Mouse (Mus musculus) hematopoietic stem cell, adult 5-6 weeks (primary cell): ENCODE data around the gene Paxbp1. TPM values are rescaled to one million over a fixed set of nuclear protein-coding genes. Genes with fewer than 3 reads are reported as not detected.
"Not testable (repeated sequence)": the region's sequence is repeated elsewhere in the genome, so short reads cannot be mapped to it uniquely, and the experiment has no call there.

Source experiments
- ATAC-seq, 2 experiments: fragments of 125-278 bp in 1 of 2; replicated peaks in 1 of 2; 2 replicates each; pipeline ENCODE4 v1.8.0; 2016 to 2017; ENCODE audit warnings: inconsistent platforms in 2 of 2, mild to moderate bottlenecking in 2 of 2, moderate number of reproducible peaks in 2 of 2, low read depth in 1 of 2, moderate TSS enrichment in 1 of 2; ENCODE audit not compliant: low FRiP score in 2 of 2, poor library complexity in 2 of 2, severe bottlenecking in 2 of 2, insufficient read depth in 1 of 2, low TSS enrichment in 1 of 2
- total RNA-seq: library from RNA; stranded (forward); fragments of 172-1452, 232-1000 nt; gene quantifications from 2 replicates; pipeline ENCODE4 v1.2.3, GENCODE M21; 2017

Gene Paxbp1
- 136 and 140 TPM in 2 replicates for total RNA-seq

DNA sequence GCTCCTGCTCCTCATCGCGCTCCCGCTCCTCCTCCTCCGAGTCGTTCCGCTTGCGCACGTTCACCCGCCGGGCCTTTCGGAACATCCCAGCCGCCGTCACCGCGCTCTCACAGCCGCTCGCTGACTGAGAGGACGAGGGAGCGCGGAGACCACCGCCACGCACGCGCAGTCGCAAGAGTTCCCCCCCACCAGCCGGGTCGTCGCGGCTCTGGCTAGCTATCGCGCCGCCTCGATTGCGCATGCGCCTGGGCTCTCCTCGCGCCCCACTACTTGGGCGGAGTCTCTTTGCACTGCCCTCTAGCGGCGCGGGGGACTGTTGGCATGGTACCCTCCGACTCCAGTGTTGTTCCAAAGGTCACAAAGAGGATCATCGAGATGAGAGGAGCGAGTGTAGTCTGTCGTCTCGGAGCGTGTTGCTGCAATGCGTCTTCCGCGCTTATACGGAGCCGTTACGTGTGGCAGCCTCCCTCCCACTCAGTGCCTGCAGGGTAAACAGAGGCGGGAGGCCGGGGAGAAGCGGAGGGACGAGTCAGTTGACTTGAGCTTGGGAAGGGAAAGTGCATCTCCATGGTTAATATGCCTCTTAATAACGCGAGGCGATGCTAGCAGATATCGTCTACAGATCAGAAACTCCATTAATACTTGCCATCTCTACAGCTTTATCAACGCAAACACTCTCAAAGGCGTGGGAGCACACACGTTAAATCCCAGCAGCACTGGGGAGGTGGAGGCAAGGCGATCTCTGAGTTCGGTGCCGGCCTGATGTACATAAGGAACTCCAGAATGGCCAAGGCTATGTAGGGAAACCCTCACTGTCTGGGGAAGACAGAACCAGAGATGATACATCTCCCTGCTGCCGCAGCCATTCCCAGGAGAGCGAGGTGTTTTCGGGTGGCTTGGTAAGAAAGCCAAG, at the start of gene Paxbp1:
TSS of gene Paxbp1 (minus strand) at position 274 of the 913 bp plus-strand sequence.
- ATAC-seq = peak; percentile 95 to 97

DNA sequence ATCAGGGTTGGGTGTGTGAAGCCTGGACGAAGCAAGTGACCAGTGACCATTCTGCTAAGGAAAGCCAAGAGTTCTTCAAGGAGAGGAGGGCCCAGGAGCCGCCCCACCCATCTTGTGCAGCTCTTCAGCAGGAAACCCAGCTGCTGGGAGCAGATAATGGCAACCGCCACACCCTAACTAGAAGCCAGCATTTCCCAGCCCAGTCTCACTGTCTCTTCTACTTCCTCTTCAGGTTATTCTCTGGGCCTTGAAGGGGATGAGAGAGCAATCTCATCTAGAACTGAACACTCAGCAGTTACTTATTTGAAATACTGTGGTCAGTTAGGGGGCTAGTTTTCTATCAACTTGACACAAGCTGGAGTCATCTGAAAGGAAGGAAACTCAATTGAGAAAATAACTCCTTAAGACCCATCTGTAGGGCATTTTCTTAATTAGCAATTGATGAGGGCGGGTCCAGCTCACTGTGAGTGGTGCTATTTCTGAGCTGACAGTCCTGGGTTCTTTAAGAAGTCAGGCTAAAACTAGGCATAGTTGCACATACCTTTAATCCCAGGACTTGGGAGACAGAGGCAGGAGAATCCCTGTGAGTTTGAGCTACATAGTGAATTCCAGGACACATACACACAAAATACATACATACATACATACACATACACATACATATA, 42.4 kb upstream of the Paxbp1 start:
- peak in 1 of 2 experiments; percentile 63; a peak in 1 of 4 replicates for ATAC-seq

DNA sequence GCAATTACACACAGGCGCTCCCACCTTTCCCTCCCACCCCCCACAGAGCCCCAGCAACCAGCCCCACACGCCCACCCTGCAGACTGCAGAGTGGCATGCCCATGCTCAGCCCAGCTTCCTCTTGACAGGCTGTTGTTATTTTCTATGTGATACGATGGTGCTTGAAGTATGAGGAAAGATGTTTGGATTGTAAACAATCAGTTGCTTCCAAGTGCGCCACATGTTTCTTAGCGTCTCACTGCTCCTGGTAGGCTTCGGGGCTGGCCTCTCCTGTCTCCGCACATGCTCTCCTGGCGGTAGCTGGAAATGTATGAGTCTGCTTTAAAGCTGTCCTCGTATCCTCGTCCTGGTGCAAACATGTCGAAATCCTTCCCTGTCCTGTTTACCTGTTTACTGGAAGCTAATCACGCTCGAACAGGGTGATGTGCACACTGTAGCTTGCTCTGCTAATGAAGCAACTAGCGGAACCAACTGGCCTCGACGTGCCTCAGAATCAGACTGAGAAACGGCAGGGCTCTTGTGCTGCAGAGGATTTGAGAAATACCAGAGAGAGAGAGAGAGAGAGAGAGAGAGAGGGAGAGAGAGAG, 41.0 kb upstream of the Paxbp1 start:
- no peak for ATAC-seq

DNA sequence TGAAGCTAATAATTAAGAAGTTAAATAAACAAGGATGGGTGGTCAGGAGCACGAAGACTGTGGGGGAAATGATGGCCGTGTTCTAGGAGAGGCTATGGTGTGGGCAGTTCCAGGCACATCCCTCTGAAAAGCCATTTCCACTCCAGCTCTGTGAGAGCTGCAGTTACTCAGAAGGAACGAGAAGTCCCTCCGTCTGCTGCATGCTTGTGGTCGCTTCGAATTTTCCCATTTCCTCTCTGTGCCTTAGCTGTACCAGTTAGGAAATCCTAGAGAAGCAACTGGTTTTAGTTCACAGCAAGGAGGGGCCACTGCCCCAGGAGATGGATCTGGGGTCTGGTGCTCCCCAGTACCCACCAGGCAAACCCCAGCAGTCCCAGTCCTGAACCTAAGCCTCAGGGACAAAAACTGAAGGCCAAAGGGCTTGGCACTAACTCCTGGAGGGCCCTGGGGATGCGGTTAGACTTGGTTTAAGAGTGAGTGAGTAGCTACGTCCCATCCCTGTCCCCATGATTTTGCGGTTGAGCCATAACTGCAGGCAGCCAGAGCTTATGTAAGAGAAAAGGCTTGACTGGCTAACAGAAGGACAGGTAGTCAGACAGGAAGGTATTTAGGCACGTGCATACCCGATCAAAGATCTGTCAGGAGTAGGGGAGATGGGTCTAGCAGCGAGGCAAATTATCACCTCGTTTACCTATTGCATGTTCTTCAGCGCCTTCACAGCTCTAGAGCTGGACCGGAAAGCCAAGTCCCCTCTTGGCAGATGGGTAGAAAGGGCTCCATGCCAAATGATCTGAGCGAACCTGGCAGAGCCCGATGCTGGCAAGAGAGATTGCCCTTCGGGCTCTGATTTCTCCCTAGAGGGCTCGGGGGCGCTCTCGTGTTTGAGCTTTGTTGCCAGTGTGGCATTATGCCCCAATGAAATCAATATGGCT, 40.2 kb upstream of the Paxbp1 start:
- ATAC-seq = no peak

DNA sequence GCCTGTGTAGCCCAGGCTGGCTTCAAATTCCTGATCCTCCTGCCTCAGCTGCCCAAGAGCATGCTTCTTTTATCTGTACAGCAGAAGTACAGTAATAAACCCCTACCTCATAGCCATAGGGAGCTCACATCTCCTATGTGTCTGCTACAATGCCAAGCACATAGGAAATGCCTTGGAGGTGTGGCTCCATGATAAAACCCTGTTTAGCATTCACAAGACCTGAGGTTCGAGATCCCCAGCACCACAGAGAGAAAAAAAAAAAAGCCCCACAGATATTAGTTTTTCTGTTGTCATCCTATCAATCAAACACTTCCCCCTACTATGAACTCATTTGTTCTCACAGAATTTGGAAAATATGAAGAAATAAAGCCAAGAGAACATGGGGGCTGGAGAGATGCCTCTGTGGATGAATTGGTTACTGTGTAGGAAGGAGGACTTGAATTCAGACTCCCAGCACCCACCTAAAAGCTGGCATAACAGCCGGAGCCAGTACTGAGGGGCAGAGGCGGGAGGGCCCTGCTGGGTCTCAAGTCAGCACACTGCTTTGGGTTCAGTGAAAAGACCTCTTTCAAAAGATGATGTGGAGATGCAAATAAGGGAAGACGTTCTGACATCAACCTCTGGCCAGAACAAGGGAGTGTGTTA, 38.8 kb upstream of the Paxbp1 start:
- no peak for ATAC-seq

DNA sequence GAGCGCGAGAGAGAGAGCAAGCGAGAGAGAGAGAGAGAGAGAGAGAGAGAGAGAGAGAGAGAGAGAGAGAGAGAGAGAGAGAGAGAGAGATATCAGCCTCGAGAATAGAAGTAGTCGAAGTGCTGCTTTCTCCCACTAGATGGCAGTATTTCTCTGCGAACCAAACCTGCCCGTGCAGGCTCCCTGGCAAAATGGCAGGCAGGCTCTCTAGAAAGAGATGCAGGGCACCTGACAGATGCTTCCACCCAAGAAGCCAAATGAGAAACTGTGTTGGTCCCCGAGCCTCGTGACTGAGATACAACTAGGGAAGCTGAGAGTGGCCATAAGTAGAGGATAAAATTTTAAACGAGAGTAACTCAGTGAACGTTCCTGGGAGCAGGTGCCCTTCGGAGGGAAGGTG, 37.2 kb upstream of the Paxbp1 start:
- ATAC-seq = peak; percentile 81 to 88

DNA sequence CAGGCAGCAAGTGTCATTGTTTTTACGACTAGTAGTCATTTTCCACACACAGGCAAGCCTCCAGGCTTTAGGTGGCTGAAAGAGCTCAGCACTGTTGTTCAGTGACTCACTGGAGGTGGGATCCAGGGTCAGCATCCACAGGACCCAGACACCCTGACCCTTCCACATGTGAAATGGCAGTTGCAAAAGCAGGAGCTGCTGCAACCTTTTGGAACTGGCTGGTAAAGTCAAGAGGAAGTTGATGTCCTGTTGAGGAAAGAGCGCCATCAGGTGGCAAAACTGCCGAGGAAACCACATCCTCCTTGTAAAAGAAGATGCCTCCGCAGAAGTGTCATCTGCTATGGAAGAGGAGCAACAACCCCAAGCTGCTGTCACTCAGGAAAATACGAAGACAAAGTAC, 31.8 kb upstream of the Paxbp1 start:
- ATAC-seq = peak in 1 of 2 experiments; percentile 61; a peak in 1 of 4 replicates

DNA sequence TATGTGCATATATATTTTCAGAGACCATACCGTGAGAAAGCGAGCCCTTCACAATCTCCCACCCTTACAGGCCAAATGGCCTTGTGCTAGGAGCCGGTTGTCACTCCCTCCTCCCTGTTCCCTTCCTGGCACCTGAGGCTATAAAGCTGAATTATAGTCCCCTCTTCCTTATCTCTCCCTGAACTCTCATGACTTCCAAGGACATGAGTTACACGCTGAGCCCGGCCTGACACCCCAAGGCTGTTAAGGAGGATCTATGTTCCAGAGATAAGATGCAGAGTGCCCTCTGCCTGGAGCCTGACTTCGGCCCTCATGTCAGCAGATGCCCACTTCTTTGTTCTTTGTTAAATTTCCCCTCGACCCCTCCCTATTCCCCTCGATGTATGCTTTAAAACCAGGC, 31.1 kb upstream of the Paxbp1 start:
- ATAC-seq = not testable (repeated sequence)

DNA sequence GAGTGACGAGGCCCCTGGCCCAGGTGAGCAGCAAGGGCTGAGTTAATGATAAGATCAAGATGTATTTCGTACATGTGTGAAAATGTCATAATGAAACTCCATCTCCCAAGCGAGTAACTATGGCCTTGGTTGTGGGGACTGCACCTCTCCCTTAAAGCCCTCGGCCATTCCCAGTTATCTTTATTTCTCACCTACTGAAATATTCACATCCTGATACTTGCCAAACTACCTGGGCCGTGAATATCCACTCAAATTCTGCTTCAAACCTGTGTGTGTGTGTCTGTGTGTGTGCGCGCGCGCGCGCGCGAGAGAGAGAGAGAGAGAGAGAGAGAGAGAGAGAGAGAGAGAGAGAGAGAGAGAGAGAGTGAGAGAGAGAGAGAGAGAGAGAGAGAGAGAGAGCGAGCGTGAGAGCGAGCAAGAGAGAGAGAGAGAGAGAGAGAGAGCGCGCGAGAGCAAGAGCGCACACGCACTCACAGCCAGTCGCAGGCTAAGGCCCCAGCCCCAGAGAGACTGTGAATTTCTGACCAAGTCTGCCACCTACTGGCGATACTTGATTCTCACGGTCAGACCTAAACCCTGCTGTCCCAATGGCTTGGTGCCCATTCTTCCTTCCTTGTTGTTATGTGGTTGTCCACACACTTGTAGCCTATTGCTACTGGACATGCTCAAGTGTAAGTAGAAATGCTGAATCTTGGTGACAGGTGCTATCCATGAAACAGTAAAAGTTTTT, 29.0 kb upstream of the Paxbp1 start:
- peak; percentile 91 to 94 for ATAC-seq

DNA sequence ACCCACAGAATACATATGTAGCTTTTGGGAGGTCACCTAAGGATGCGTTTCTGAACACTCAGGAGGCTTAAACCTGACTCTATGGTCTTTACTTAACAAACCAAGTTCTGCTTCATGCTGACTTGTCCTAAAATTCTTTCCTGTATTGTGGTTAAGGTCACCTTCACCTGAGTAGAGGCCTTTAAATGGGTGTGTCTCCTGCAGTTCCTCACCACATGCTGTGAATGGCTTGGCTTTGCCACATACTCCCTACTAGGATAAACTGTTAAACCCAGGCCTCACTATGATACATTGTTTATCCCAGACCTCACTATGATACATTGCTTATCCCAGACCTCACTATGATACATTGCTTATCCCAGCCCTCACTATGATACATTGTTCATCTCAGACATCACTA, 27.9 kb upstream of the Paxbp1 start:
- ATAC-seq = no peak

DNA sequence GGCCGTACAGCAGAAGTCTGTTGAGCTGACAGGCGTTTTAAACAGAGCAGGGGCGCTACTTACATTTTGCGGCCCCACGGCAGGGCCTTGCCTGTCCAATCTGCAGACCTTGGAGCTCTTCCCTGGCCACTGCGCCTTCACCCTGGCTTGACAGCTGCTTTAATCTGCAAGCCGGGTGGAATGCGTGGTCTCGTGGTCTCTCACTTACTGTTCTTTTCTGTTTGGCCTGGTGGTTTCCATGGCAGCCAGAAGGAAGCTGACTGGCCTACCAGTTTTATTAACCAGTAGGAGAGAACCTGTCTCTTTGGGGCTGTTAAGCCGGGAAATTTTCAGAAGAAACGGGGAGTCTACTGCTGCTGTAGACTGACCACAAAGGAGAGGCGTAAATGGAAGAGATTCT, 24.6 kb upstream of the Paxbp1 start:
- no peak for ATAC-seq

DNA sequence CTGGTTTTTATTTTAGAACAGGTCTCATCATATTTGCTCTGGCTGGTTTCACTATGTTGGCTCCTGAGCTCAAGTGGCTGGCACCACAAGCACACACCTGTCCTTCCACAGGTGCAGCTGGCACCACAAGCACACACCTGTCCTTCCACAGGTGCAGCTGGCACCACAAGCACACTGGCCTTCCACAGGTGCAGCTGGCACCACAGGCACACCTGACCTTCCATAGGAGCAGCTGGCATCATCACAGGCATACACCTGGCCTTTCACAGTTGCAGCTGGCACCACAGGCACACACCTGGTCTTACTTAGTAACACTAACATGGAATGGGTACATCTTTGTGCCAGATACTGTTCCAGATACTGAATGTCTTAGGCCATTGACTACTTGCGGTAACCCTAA, 22.8 kb upstream of the Paxbp1 start:
- no peak for ATAC-seq

DNA sequence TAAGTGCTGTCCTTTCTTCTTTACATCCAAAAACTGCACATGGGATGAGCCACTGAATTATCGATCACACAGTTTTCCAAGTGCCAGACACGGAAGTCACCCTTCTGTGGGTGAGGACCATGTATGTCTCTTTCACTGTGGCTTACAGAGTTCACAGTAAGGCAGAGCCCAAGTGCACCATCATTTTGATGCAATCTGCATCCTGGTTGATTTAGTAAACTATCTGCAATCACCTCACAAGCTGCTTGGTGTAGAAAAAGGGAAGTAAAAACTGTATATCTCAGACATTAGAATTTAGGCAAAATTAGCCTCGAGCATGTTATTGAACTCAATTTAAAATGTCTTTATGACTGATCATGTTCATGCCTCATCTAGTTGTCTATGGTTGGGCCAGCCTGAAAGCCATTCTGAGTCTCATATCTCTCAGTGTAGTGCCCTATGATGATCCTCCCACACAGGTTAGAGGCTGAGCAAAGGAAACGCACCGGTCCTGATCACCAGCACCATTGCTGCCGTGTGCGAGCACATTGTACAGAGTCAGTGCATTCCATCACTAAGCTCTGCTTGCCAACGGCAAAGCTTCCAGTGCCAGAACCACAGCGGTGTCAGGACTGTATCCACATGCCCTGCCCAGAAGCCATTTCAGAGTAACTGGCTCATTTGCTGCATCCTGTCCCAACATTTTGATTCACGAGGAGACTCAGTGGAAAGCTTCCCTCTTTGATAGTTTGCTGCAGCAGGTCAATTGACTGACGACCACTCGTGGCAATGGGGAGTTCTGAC, 20.4 kb upstream of the Paxbp1 start:
- ATAC-seq = peak; percentile 9 to 65; a peak in 1 of 4 replicates

DNA sequence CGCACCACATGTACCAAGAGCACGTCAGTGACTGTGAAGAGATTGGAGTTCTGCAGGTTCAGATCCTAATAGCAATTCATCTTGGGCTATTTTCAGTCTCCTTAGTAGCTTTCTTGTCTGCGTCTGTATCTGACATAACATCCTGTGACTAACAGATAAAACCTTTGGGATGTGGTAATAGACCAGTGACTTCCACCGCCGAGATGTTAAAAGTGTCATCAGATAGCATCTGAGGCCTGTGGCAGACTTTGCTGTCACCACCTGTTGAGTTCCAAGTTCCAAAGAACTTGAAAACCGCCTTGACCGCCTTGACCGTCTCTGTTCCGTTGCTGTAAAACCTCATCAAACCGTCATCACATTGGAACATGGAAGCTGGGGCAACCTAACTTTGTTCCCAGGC, 19.4 kb upstream of the Paxbp1 start:
- ATAC-seq = peak in 1 of 2 experiments; percentile 41; a peak in 2 of 4 replicates

DNA sequence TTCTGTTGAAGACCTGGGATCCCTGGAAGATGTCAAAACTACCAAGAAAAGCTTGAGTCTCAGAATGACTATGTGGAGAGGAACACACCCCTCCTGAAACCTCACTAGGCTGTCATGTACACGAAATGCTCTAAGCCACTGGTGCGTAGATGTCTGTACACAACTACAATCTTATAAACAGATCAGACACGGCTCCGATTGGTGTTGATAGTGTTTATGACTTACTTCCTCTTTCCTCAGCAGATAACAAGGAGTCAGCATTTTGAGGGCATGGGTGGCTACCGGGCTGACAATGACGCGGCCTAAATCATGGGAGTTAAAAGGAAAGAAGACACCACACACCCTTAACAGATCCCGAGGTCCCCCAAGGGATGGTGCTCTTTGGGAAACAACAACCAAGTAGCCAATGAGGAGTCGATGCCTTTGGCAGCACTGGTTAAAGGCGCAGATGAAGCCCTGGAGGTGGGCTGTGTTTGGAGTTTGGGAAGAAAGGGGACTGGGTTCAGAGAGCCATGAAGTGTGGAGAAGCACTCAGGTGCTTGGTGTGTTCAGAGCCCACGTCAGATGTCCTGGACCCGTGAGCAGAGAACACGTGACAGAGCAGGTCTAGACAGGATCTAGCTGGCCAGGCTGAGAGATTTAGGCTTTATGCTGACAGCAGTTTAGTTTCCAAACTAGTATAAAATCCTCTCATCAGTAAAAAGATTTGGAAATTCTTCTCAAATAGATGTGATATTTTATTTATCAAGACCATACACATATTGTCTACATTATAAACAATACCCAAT, 17.4 kb upstream of the Paxbp1 start:
- ATAC-seq = peak; percentile 34 to 49; a peak in 2 of 4 replicates
